Mouse (Mus musculus): ENCODE measurements around the gene Rab3gap1. TPM values are rescaled to one million over a fixed set of nuclear protein-coding genes. Genes with fewer than 3 reads are reported as not detected.

The Rab3gap1 gene
- total RNA-seq (2021) (10 to 100 TPM; 34.1 to 36.2 TPM), polyA plus RNA-seq (2012; rRNA removed) (11.4 and 19.4 TPM in 2 replicates)
- long read RNA-seq, full-length matches to known transcripts: 29 of 34 reads
- long read RNA-seq, partial matches to known transcripts: 4 of 34 reads
- long read RNA-seq, other reads (novel, unspliced or antisense): 1 of 34 reads

DNA sequence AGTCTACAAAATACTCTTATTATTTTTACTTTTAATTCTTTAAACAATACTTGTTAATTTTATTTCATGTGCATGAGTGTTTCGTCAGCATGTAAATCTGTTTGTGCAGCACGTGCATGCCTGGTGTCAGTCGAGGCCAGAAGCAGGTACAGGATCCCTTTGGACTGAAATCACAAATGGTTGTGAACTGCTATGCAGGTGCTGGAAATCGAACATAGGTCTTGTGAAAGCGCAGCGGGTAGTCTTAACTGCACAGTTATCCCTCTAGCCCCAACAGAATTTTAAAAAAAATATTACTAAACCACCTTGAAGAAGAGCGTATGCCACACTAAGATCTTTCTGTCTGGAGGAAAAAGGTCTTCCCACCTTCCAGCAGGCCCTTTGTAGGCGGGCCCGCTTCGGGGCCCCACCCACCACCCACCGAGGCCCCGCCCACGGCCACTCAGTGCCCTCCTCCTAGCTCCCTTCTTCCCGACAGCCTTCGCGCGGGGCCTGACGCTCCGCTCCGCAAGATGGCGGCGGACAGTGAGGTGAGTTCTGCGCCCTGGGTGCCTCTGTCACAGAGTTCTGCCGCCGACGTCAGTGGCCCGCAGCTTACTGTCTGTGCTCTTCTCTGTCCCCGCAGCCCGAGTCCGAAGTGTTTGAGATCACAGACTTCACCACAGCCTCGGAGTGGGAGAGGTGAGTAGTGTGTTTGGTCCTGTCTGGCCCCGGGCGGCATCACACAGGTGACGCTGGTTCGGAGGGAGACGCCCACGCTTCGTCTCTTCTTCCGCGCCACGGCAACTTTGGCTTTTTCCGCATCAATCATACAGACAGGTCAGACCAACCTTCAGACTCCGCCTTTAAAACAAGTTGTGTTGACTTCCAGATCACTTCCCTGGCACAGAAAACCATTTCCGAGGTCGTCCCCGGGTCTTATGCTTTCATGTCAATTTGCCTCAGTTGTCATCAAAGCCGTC, at the start of gene Rab3gap1:
Gene Rab3gap1 (plus strand): TSS at position 474 of the 962 bp plus-strand sequence.
- 12% methylated on average over 47 of the region's 47 CpGs for WGBS
- Histone ChIP-seq H3K36me3 (ENCODE audit: control insufficient read depth, insufficient read depth, low read length) (peaks cover 4% of the 10 kb centered on the region), H3K79me2 (replicated peaks; ENCODE audit: control insufficient read depth, insufficient read depth, low read length) (peaks cover 3% of the 10 kb centered on the region; the same call in 1 of the 2 replicates), H3K9ac (ENCODE audit: low read depth, low read length) (peak within 1 kb of the TSS; percentile 74), H3K4me3 (peak within 1 kb of the TSS; percentile 81), H3K27me3 (ENCODE audit: control insufficient read depth, insufficient read depth, low read length) (no peaks in the 10 kb centered on the region), H3K4me1 (ENCODE audit: control insufficient read depth, insufficient read depth, low read length) (peaks cover 1% of the 10 kb centered on the region), H3K27ac (peak within 1 kb of the TSS; percentile 88)
- intact Hi-C loops (cut with DNase I): loop anchor here (5.0 kb wide), 2 partner anchors 96 to 234 kb away; partner anchors contain the start of genes Ccnt2, R3hdm1 and Zranb3
- DNase-seq: peak; percentile 91 to 92
- peak; percentile 93 for TF ChIP-seq POLR2A (IDR thresholded peaks at IDR 0.05; ENCODE audit: insufficient read depth, low read depth, low read length)
- no peak for TF ChIP-seq CTCF (IDR thresholded peaks at IDR 0.05)
- TF ChIP-seq EP300 (IDR thresholded peaks at IDR 0.05; ENCODE audit: insufficient read depth, low read depth, low read length): no peak

DNA sequence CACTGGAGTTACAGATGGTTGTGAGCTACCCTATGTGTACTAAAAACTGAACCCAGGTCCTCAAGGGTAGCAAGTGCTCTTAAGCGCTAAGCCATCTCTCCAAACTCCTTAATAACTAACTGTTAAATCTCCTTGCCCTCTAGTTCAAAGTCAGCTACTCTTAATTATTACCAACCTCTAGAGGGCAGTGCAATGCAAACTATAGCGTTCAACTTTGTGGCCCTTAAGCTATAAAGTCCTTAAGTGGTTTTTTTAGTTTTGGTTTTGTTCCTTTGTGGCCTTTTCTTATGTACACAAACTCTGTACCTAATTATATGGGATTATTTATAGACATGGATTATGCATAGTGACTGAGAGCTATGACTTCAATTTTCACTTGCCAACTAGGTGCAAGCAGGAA, 41.2 kb upstream of the Rab3gap1 start:
- Histone ChIP-seq H3K36me3 (ENCODE audit: control insufficient read depth, insufficient read depth, low read length) (no peaks in the 10 kb centered on the region), H3K79me2 (replicated peaks; ENCODE audit: control insufficient read depth, insufficient read depth, low read length) (no peaks in the 10 kb centered on the region), H3K4me3 (no peak overlapping the region), H3K4me1 (ENCODE audit: control insufficient read depth, insufficient read depth, low read length) (no peaks in the 10 kb centered on the region), H3K27me3 (ENCODE audit: control insufficient read depth, insufficient read depth, low read length) (no peaks in the 10 kb centered on the region), H3K9ac (ENCODE audit: low read depth, low read length) (no peak overlapping the region), H3K27ac (no peak overlapping the region)
- 20% methylated on average over 2 of the region's 2 CpGs for WGBS
- no peak for DNase-seq
- intact Hi-C loops (cut with DNase I): loop anchor here (2.0 to 10.0 kb wide), 3 partner anchors 90 to 397 kb away; no protein-coding TSS in a partner anchor
- TF ChIP-seq CTCF (IDR thresholded peaks at IDR 0.05) (peak; percentile 82), EP300 (IDR thresholded peaks at IDR 0.05; ENCODE audit: insufficient read depth, low read depth, low read length) (no peak), POLR2A (IDR thresholded peaks at IDR 0.05; ENCODE audit: insufficient read depth, low read depth, low read length) (no peak)

DNA sequence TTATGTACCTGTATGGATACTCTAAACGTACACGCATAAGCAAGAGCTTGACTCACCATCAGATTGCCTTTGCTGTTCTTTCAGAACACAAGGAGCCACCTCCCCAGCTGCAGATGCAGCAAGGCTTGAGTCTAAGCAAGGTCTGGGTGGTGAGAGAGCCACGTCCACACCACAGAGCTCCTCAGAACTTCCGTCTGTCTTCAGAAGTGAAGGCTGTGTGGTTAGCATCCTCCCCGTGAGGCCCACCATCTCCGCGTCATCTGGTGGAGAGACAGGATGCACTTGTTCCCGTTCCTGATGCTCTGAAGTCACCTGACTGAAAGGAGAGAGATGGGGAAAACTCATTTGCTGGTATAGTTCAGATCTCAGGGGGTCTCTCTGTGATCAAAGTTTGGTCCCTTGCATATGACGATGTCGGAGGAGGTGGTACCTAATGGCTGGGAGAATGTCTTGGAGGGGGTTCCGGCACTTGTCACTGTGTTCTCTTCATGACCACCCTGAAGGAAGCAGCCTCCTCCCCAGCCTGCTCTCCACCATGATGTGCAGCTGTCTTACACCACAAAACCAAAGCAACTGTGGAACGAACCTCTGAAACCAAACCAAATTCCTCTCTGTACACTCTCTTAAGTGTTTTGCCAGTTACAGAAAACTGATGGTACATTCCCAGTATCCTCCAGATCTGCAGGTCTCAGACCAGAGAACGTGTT, 38.2 kb upstream of the Rab3gap1 start:
- no peak for TF ChIP-seq POLR2A (IDR thresholded peaks at IDR 0.05; ENCODE audit: insufficient read depth, low read depth, low read length)
- TF ChIP-seq EP300 (IDR thresholded peaks at IDR 0.05; ENCODE audit: insufficient read depth, low read depth, low read length): no peak
- intact Hi-C loops (cut with DNase I): no loop called here
- Histone ChIP-seq H3K27me3 (ENCODE audit: control insufficient read depth, insufficient read depth, low read length) (no peaks in the 10 kb centered on the region), H3K9ac (ENCODE audit: low read depth, low read length) (no peak overlapping the region), H3K4me3 (no peak overlapping the region), H3K27ac (no peak overlapping the region), H3K4me1 (ENCODE audit: control insufficient read depth, insufficient read depth, low read length) (no peaks in the 10 kb centered on the region), H3K36me3 (ENCODE audit: control insufficient read depth, insufficient read depth, low read length) (no peaks in the 10 kb centered on the region), H3K79me2 (replicated peaks; ENCODE audit: control insufficient read depth, insufficient read depth, low read length) (no peaks in the 10 kb centered on the region)
- peak in 1 of 2 experiments; percentile 8 for DNase-seq
- WGBS: 78% methylated on average over 13 of the region's 13 CpGs

DNA sequence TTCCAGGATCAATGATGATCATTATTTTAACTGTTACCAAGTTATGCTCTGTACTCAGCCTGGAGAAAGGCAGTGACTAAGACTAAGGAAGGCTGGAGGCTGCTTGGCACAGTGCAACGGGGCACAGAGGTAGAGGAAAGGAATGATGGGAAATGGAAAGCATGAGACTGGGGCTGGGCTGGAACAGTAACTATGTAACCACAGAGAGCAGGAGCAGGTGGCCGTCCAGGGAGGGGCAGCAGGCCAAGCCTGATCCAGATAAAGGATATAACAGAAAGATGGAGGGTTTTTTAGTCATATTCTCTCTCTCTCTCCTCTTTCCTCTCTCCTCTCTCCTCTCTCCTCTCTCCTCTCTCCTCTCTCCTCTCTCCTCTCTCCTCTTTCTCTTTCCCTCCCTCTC, 34.9 kb upstream of the Rab3gap1 start:
- 35% methylated on average over 2 of the region's 2 CpGs for WGBS
- TF ChIP-seq EP300 (IDR thresholded peaks at IDR 0.05; ENCODE audit: insufficient read depth, low read depth, low read length) (no peak), CTCF (IDR thresholded peaks at IDR 0.05) (no peak), POLR2A (IDR thresholded peaks at IDR 0.05; ENCODE audit: insufficient read depth, low read depth, low read length) (no peak)
- H3K27me3 ChIP-seq (ENCODE audit: control insufficient read depth, insufficient read depth, low read length): no peaks in the 10 kb centered on the region
- no peak overlapping the region for H3K4me3 ChIP-seq
- no peaks in the 10 kb centered on the region for H3K36me3 ChIP-seq (ENCODE audit: control insufficient read depth, insufficient read depth, low read length)
- no peaks in the 10 kb centered on the region for H3K4me1 ChIP-seq (ENCODE audit: control insufficient read depth, insufficient read depth, low read length)
- no peak overlapping the region for H3K27ac ChIP-seq
- no peaks in the 10 kb centered on the region for H3K79me2 ChIP-seq (replicated peaks; ENCODE audit: control insufficient read depth, insufficient read depth, low read length)
- H3K9ac ChIP-seq (ENCODE audit: low read depth, low read length): no peak overlapping the region
- no peak for DNase-seq
- intact Hi-C loops (cut with DNase I): no loop called here

DNA sequence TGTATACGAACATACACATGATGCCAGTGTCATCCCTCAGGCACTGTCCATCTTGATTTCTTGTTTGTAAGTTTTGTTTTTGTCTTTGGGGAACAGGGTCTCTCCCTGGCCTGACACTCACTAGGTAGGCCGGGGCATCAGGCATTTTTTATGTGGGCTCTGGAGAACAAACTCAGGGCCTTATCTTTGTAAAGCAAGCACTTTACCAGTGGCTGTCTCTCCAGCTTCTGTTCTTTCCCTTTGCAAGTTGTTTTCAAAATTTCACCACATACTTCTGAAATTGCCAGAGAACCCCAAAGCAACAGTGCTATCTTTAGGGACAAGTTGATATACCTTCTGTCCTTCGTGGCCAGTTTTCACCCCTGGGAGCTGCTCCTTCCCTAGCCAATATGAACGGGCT, 34.4 kb upstream of the Rab3gap1 start:
- 57% methylated on average over 4 of the region's 4 CpGs for WGBS
- no peak for TF ChIP-seq POLR2A (IDR thresholded peaks at IDR 0.05; ENCODE audit: insufficient read depth, low read depth, low read length)
- H3K4me3 ChIP-seq: no peak overlapping the region
- no peaks in the 10 kb centered on the region for H3K27me3 ChIP-seq (ENCODE audit: control insufficient read depth, insufficient read depth, low read length)
- H3K9ac ChIP-seq (ENCODE audit: low read depth, low read length): no peak overlapping the region
- no peaks in the 10 kb centered on the region for H3K36me3 ChIP-seq (ENCODE audit: control insufficient read depth, insufficient read depth, low read length)
- DNase-seq: no peak
- H3K79me2 ChIP-seq (replicated peaks; ENCODE audit: control insufficient read depth, insufficient read depth, low read length): no peaks in the 10 kb centered on the region
- no peaks in the 10 kb centered on the region for H3K4me1 ChIP-seq (ENCODE audit: control insufficient read depth, insufficient read depth, low read length)
- intact Hi-C loops (cut with DNase I): no loop called here
- H3K27ac ChIP-seq: no peak overlapping the region

All from heart, adult 2 months (tissue).